Mouse (Mus musculus) embryonic facial prominence, embryonic 11.5 days (tissue): ENCODE measurements at regions not wholly inside any gene's neighbourhood (a gene's known extent, or its start where the extent isn't known, plus 50 kb on each side); places are given as distances from the start of the nearest gene placed in this dataset.
A peak's percentile ranks its signal among the peaks of the same experiment; 100 is the strongest.

ENCODE experiments used
- ATAC-seq: fragments of 200-750 bp; cut with Nextera tagmentation; replicated peaks from 2 replicates; pipeline ENCODE4 v1.8.0; 2017; ENCODE audit warnings: low read depth; ENCODE audit not compliant: insufficient number of reproducible peaks, low FRiP score, low TSS enrichment
- DNase-seq: peaks from one replicate; pipeline ENCODE4 v3.0.0-alpha.2; 2015; ENCODE audit warnings: low spot score
- H3K27ac ChIP-seq: fragments of 300-500 bp; sonication (generic); replicated peaks from 2 replicates; pipeline ENCODE4 v1.5.1; 2014; ENCODE audit warnings: mild to moderate bottlenecking, low read depth, low read length, control low read depth
- H3K27me3 ChIP-seq: fragments of 300-500 bp; sonication (generic); 2 replicates; pipeline ENCODE4 v1.6.1; 2014; ENCODE audit warnings: mild to moderate bottlenecking, low read length, moderate library complexity, mixed read lengths; ENCODE audit not compliant: control insufficient read depth, insufficient read depth
- H3K36me3 ChIP-seq: fragments of 300-500 bp; sonication (generic); replicated peaks from 2 replicates; pipeline ENCODE4 v1.6.1; 2014; ENCODE audit warnings: low read depth, mild to moderate bottlenecking, low read length, moderate library complexity, mixed read lengths; ENCODE audit not compliant: control insufficient read depth, insufficient read depth
- H3K4me1 ChIP-seq: fragments of 300-500 bp; sonication (generic); 2 replicates; pipeline ENCODE4 v1.6.1; 2014; ENCODE audit warnings: low read length, mixed read lengths; ENCODE audit not compliant: control insufficient read depth, insufficient read depth
- H3K4me2 ChIP-seq: fragments of 300-500 bp; sonication (generic); 2 replicates; pipeline ENCODE4 v1.6.1; 2014; ENCODE audit warnings: low read depth, mild to moderate bottlenecking, control low read depth, low read length, moderate library complexity
- H3K4me3 ChIP-seq: fragments of 300-500 bp; sonication (generic); 2 replicates; pipeline ENCODE4 v1.5.1; 2014; ENCODE audit warnings: low read depth, low read length, control low read depth
- H3K9ac ChIP-seq: fragments of 300-500 bp; sonication (generic); replicated peaks from 2 replicates; pipeline ENCODE4 v1.6.1; 2014; ENCODE audit warnings: mild to moderate bottlenecking, control low read depth, low read length
- H3K9me3 ChIP-seq: fragments of 300-500 bp; sonication (generic); replicated peaks from 2 replicates; pipeline ENCODE4 v1.6.1; 2016; ENCODE audit warnings: mild to moderate bottlenecking, low read length, inconsistent platforms, mixed read lengths; ENCODE audit not compliant: control insufficient read depth
- WGBS: fragments of 180-500 bp; shearing (Covaris S2); extraction: QIAGEN DNeasy Blood & Tissue Kit; methylation state at CpG from one replicate; pipeline ENCODE4 v1.1.7; 2014; 5-methylcytosine and 5-hydroxymethylcytosine counted together

- no peak overlapping the region for H3K27ac ChIP-seq
- no peaks in the 10 kb centered on the region for H3K9me3 ChIP-seq
- DNase-seq (peak; percentile 85), ATAC-seq (peak; percentile 67; the same call in 1 of the 2 replicates)
- 18% methylated on average over 7 of the region's 7 CpGs for WGBS
- H3K4me1 ChIP-seq, result no peaks in the 10 kb centered on the region
- no peaks in the 10 kb centered on the region for H3K27me3 ChIP-seq
- no peak overlapping the region for H3K4me2 ChIP-seq
- no peak overlapping the region for H3K4me3 ChIP-seq
- no peak overlapping the region for H3K9ac ChIP-seq
- no peaks in the 10 kb centered on the region for H3K36me3 ChIP-seq
These were observed 468.6 kb downstream of the Plcl1 start for GRCm38 (mm10) chr1:55874143-55874867.

GRCm38 (mm10) chr1:55874868-55875144, 469.1 kb downstream of the Plcl1 start:
- H3K9ac ChIP-seq, result no peak overlapping the region
- H3K4me2 ChIP-seq, result no peak overlapping the region
- no peak overlapping the region for H3K27ac ChIP-seq
- no peaks in the 10 kb centered on the region for H3K4me1 ChIP-seq
- no peak overlapping the region for H3K4me3 ChIP-seq
- no peaks in the 10 kb centered on the region for H3K36me3 ChIP-seq
- H3K9me3 ChIP-seq, result no peaks in the 10 kb centered on the region
- DNase-seq (peak; percentile 60), ATAC-seq (no peak)
- no peaks in the 10 kb centered on the region for H3K27me3 ChIP-seq
- WGBS, result 69% methylated on average over 4 of the region's 4 CpGs

GRCm38 (mm10) chr1:55884576-55884975, 478.9 kb downstream of the Plcl1 start:
- H3K27ac ChIP-seq, result no peak overlapping the region
- no peaks in the 10 kb centered on the region for H3K9me3 ChIP-seq
- H3K27me3 ChIP-seq, result peaks cover 5% of the 10 kb centered on the region; the same call in 1 of the 2 replicates
- no peak for ATAC-seq
- no peak overlapping the region for H3K4me2 ChIP-seq
- H3K4me3 ChIP-seq, result no peak overlapping the region
- no peaks in the 10 kb centered on the region; the same call in 1 of the 2 replicates for H3K4me1 ChIP-seq
- no peak overlapping the region for H3K9ac ChIP-seq
- no peak for DNase-seq
- H3K36me3 ChIP-seq, result no peaks in the 10 kb centered on the region

GRCm38 (mm10) chr1:55886383-55887070, 480.8 kb downstream of the Plcl1 start:
- no peaks in the 10 kb centered on the region for H3K36me3 ChIP-seq
- WGBS, result 10% methylated on average over 5 of the region's 5 CpGs
- no peak overlapping the region for H3K27ac ChIP-seq
- H3K4me1 ChIP-seq, result no peaks in the 10 kb centered on the region; the same call in 1 of the 2 replicates
- H3K9me3 ChIP-seq, result no peaks in the 10 kb centered on the region
- no peak overlapping the region for H3K4me2 ChIP-seq
- H3K9ac ChIP-seq, result no peak overlapping the region
- H3K4me3 ChIP-seq, result no peak overlapping the region
- peaks cover 5% of the 10 kb centered on the region; the same call in 1 of the 2 replicates for H3K27me3 ChIP-seq
- no peak for ATAC-seq
- peak; percentile 80 for DNase-seq

- no peak overlapping the region for H3K9ac ChIP-seq
- no peaks in the 10 kb centered on the region; the same call in 1 of the 2 replicates for H3K4me1 ChIP-seq
- H3K27me3 ChIP-seq, result peaks cover 5% of the 10 kb centered on the region; the same call in 1 of the 2 replicates
- WGBS, result 55% methylated on average over 7 of the region's 7 CpGs
- ATAC-seq (no peak), DNase-seq (no peak)
- H3K4me3 ChIP-seq, result no peak overlapping the region
- no peak overlapping the region for H3K27ac ChIP-seq
- no peaks in the 10 kb centered on the region for H3K36me3 ChIP-seq
- H3K9me3 ChIP-seq, result no peaks in the 10 kb centered on the region
- H3K4me2 ChIP-seq, result no peak overlapping the region
These were observed 481.7 kb downstream of the Plcl1 start for GRCm38 (mm10) chr1:55887386-55887785.

- H3K4me3 ChIP-seq, result no peak overlapping the region
- no peaks in the 10 kb centered on the region; the same call in 1 of the 2 replicates for H3K4me1 ChIP-seq
- DNase-seq (peak; percentile 33), ATAC-seq (no peak; the same call in 1 of the 2 replicates)
- 34% methylated on average over 17 of the region's 17 CpGs for WGBS
- H3K27me3 ChIP-seq, result peaks cover 5% of the 10 kb centered on the region; the same call in 1 of the 2 replicates
- no peaks in the 10 kb centered on the region for H3K36me3 ChIP-seq
- H3K4me2 ChIP-seq, result no peak overlapping the region
- H3K27ac ChIP-seq, result no peak overlapping the region
- no peaks in the 10 kb centered on the region for H3K9me3 ChIP-seq
- no peak overlapping the region for H3K9ac ChIP-seq
These were observed 483.1 kb downstream of the Plcl1 start for GRCm38 (mm10) chr1:55888711-55889366.

GRCm38 (mm10) chr1:55890511-55891151, 484.9 kb downstream of the Plcl1 start:
- Histone ChIP-seq H3K9ac (no peak overlapping the region), H3K9me3 (no peaks in the 10 kb centered on the region), H3K27ac (no peak overlapping the region), H3K27me3 (peaks cover 5% of the 10 kb centered on the region; the same call in 1 of the 2 replicates), H3K4me2 (no peak overlapping the region), H3K4me3 (no peak overlapping the region), H3K4me1 (no peaks in the 10 kb centered on the region; the same call in 1 of the 2 replicates), H3K36me3 (no peaks in the 10 kb centered on the region)
- WGBS, result 55% methylated on average over 15 of the region's 15 CpGs
- no peak for ATAC-seq
- DNase-seq, result peak; percentile 74
